Mouse (Mus musculus): ENCODE measurements around the gene Srsf9.

DNA sequence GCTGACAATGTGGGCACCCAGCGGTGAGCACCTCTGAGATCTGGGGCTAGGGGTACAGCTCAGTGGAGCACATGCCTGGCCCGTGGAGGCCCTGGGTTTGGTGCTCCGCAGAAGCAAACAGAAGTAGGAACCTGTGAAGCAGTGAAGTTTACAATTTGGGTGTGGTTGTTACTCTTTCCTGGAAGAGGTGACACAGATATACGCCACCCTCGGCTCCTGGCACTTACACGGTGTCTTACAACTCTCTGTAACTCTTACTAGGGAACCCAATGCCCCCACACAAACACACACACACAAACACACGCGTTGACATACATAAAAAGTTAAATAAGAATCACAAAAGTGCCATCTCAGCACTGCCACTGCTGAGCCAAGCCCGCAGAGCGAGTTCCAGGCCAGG is 30.6 kb upstream of the Srsf9 start:
- no peak for TF ChIP-seq CTCF (IDR thresholded peaks at IDR 0.05; ENCODE audit: low read depth)
- TF ChIP-seq EP300 (IDR thresholded peaks at IDR 0.05; ENCODE audit: low read depth): no peak
